Comparison of ENCODE assay signal across 8 mouse cellular contexts in the genomic region with DNA sequence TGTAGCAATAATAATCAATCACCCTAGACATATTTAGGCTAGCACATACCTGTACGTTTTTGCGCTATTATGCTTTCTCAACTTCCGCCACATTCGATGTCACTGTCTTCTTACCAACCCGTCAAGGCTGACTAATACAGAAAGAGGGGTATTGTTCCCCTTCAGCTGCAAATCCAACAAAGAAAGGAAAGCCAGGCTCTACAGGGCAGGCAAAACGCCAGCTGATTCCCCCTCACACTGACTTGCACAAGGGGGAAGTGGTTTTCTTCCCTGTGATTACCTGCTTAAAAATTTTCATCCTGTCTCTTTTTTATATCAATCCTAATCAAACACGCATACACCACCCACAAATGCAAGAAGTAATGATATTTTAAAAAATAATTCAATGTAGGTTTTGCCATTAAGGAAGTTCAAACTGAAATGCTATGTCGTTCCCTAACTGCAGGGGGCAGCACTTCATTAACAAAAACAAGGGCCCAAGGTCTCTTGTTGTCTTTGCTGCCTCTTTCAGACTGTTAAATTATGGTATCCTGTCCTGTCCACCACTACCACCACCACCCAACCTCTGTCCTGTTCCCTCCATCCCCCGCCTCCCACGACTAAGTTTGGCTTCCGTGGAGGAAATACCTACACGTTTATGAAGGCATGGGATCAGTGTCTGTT.
DNase-seq lines count a peak whose midpoint lies in the region; ATAC-seq and TF ChIP-seq lines count a peak whose summit lies in the region.

No protein-coding gene starts in this region.

- TF ChIP-seq CTCF in midbrain, postnatal 0 days (IDR thresholded peaks at IDR 0.05), result peak; percentile 73

- no peak overlapping the region for H3K4me3 ChIP-seq in forebrain, embryonic 13.5 days
- no peak overlapping the region for H3K4me3 ChIP-seq in intestine, embryonic 15.5 days (replicated peaks)
- no peak overlapping the region for H3K4me3 ChIP-seq in midbrain, postnatal 0 days (ENCODE audit: low read depth, low read length)

- no peak overlapping the region for H3K4me2 ChIP-seq in forebrain, embryonic 13.5 days
- no peak overlapping the region for H3K4me2 ChIP-seq in intestine, embryonic 15.5 days (replicated peaks)
- no peak overlapping the region; the same call in 1 of the 2 replicates for H3K4me2 ChIP-seq in midbrain, postnatal 0 days (ENCODE audit: low read depth, low read length, poor library complexity, severe bottlenecking)

- H3K27ac ChIP-seq in forebrain, embryonic 13.5 days, result no peak overlapping the region
- H3K27ac ChIP-seq in intestine, embryonic 15.5 days, result no peak overlapping the region
- H3K27ac ChIP-seq in midbrain, postnatal 0 days (ENCODE audit: low read depth, low read length), result no peak overlapping the region

- H3K36me3 ChIP-seq in forebrain, embryonic 13.5 days (ENCODE audit: poor library complexity, severe bottlenecking), result no peaks in the 10 kb centered on the region
- no peaks in the 10 kb centered on the region for H3K36me3 ChIP-seq in intestine, embryonic 15.5 days
- no peaks in the 10 kb centered on the region for H3K36me3 ChIP-seq in midbrain, postnatal 0 days (ENCODE audit: insufficient read depth, low read length)

- WGBS in forebrain, embryonic 13.5 days, result 53% methylated on average over 12 of the region's 12 CpGs
- WGBS in intestine, embryonic 15.5 days, result 42% methylated on average over 12 of the region's 12 CpGs
- WGBS in midbrain, postnatal 0 days, result 43% methylated on average over 12 of the region's 12 CpGs

- H3K4me1 ChIP-seq in forebrain, embryonic 13.5 days, result no peaks in the 10 kb centered on the region
- H3K4me1 ChIP-seq in intestine, embryonic 15.5 days (replicated peaks), result no peaks in the 10 kb centered on the region
- H3K4me1 ChIP-seq in midbrain, postnatal 0 days (ENCODE audit: insufficient read depth, low read length), result no peaks in the 10 kb centered on the region

- peak; percentile 60; the same call in 1 of the 2 replicates for ATAC-seq in forebrain, embryonic 13.5 days
- peak; percentile 57; the same call in 1 of the 2 replicates for ATAC-seq in intestine, embryonic 15.5 days
- ATAC-seq in midbrain, postnatal 0 days (ENCODE audit: low FRiP score), result no peak

- no peaks in the 10 kb centered on the region for H3K27me3 ChIP-seq in forebrain, embryonic 13.5 days
- H3K27me3 ChIP-seq in intestine, embryonic 15.5 days (replicated peaks), result no peaks in the 10 kb centered on the region
- H3K27me3 ChIP-seq in midbrain, postnatal 0 days (ENCODE audit: insufficient read depth, low read length), result no peaks in the 10 kb centered on the region

- H3K9me3 ChIP-seq in forebrain, embryonic 13.5 days (replicated peaks), result no peaks in the 10 kb centered on the region
- H3K9me3 ChIP-seq in intestine, embryonic 15.5 days, result no peaks in the 10 kb centered on the region
- H3K9me3 ChIP-seq in midbrain, postnatal 0 days (ENCODE audit: low read length), result no peaks in the 10 kb centered on the region

- H3K9ac ChIP-seq in forebrain, embryonic 13.5 days, result no peak overlapping the region
- H3K9ac ChIP-seq in intestine, embryonic 15.5 days, result no peak overlapping the region
- no peak overlapping the region for H3K9ac ChIP-seq in midbrain, postnatal 0 days (replicated peaks; ENCODE audit: low read length, poor library complexity, severe bottlenecking)

- intact Hi-C loops in left cerebral cortex, postnatal 4 days (cut with DNase I), result no loop called here

- DNase-seq in left cerebral cortex, adult 18-20 months (ENCODE audit: low spot score in 2 of 2), result peak; percentile 59 to 61
- no peak for DNase-seq in left cerebral cortex, adult 11 months (ENCODE audit: low spot score)
- peak; percentile 7 for DNase-seq in c-Kit-positive CD71-positive TER-119-negative erythroid progenitor cells, embryonic 14.5 days (ENCODE audit: low read depth)
- DNase-seq in left cerebral cortex, postnatal 4 days, result peak; percentile 53
- peak; percentile 70 for DNase-seq in midbrain, postnatal 0 days (ENCODE audit: low spot score)
- peak; percentile 13 for DNase-seq in yolk sac, embryonic 10.5 days (ENCODE audit: low spot score)
